Mouse (Mus musculus) limb, embryonic 11.5 days (tissue): Measurements from ENCODE around the gene Gm2075. TPM values are rescaled to one million over a fixed set of nuclear protein-coding genes. Genes with fewer than 3 reads are reported as not detected.

Experiments
- polyA plus RNA-seq: library from polyadenylated mRNA; unstranded; fragments of >200 nt; fragmentation: Nextera tagmentation; extraction: Ambion mirVana; gene quantifications from 2 replicates; pipeline ENCODE4 v1.2.1, GENCODE M21; 2014

Gene Gm2075
- polyA plus RNA-seq, 1 experiment from 2014 or later = not detected

Other genes starting within 250 kb of the Gm2075 start
- gene Gm21319, start 236.1 kb upstream of the Gm2075 start, polyA plus RNA-seq = not detected in 2 replicates
- not detected in 2 replicates for gene Gm21936, start 216.3 kb upstream of the Gm2075 start, polyA plus RNA-seq
- gene BB287469, start 195.3 kb upstream of the Gm2075 start, polyA plus RNA-seq = not detected in 2 replicates
- gene Gm2001, start 169.5 kb upstream of the Gm2075 start, polyA plus RNA-seq = not detected in 2 replicates
- gene Gm2016, start 137.8 kb upstream of the Gm2075 start, polyA plus RNA-seq = not detected in 2 replicates
- gene Gm2022, start 116.5 kb upstream of the Gm2075 start, polyA plus RNA-seq = not detected in 2 replicates
- gene Gm2035, start 92.0 kb upstream of the Gm2075 start, polyA plus RNA-seq = not detected in 2 replicates
- gene Gm2042, start 57.8 kb upstream of the Gm2075 start, polyA plus RNA-seq = not detected in 2 replicates
- gene Gm6803, start 6.9 kb downstream of the Gm2075 start, polyA plus RNA-seq = not detected in 2 replicates
- not detected in 2 replicates for gene Gm2056, start 15.2 kb downstream of the Gm2075 start, polyA plus RNA-seq
- gene Gm16368, start 71.8 kb downstream of the Gm2075 start, polyA plus RNA-seq = not detected in 2 replicates
- not detected in 2 replicates for gene Gm10436, start 170.3 kb downstream of the Gm2075 start, polyA plus RNA-seq
- gene Gm8332, start 238.3 kb downstream of the Gm2075 start, polyA plus RNA-seq = not detected in 2 replicates